Mouse (Mus musculus): ENCODE data around the gene Ecm2. TPM values are rescaled to one million over a fixed set of nuclear protein-coding genes. Genes with fewer than 3 reads are reported as not detected.

Gene Ecm2
- polyA plus RNA-seq, 1 experiment from 2014 or later: 0.47 TPM

- WGBS: 94% methylated on average over 1 of the region's 1 CpGs
Measured at GRCm38 (mm10) chr13:49536946-49537345, 32.3 kb downstream of the Ecm2 start.

GRCm38 (mm10) chr13:49538693-49539092 is 34.1 kb downstream of the Ecm2 start:
- Histone ChIP-seq H3K4me1 (no peaks in the 10 kb centered on the region), H3K36me3 (replicated peaks) (no peaks in the 10 kb centered on the region), H3K9me3 (no peaks in the 10 kb centered on the region), H3K27me3 (replicated peaks; ENCODE audit: low read depth, poor library complexity, severe bottlenecking) (no peaks in the 10 kb centered on the region), H3K4me3 (no peak overlapping the region), H3K27ac (replicated peaks) (no peak overlapping the region)
- WGBS: 86% methylated on average over 1 of the region's 1 CpGs
- DNase-seq (ENCODE audit: low spot score): no peak

More at GRCm38 (mm10) chr13:49536946-49537345, 32.3 kb downstream of the Ecm2 start:
- H3K4me1 ChIP-seq: 0 out of 2 replicates have a peak, but pooled peaks cover 3% of the 10 kb centered on the region
- no peaks in the 10 kb centered on the region for H3K36me3 ChIP-seq (replicated peaks)
- no peak overlapping the region for H3K27ac ChIP-seq (replicated peaks)
- H3K4me3 ChIP-seq: no peak overlapping the region
- no peak for DNase-seq (ENCODE audit: low spot score)
- H3K9me3 ChIP-seq: no peaks in the 10 kb centered on the region
- H3K27me3 ChIP-seq (replicated peaks; ENCODE audit: low read depth, poor library complexity, severe bottlenecking): no peaks in the 10 kb centered on the region

DNA sequence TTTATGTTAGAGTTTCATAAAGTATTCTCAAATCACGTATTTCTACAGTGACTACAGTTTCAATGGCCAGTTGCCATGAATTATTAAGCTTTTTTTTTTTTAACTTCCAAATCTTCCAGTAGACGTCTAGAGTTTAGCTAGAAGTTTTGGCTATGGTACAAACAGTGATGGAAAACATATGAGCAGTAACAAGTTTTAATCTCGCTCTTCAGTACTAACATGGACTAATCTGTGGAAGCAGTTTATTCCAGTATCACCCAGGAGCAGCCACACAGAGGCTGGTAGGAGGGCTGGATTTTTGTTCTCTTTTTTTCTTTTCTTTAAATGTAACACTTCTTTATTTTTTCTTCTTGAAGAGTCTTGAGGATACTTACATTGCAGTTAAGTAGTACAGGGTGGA is 39.7 kb downstream of the Ecm2 start, which contains the start of gene Aspn:
Gene Aspn, plus strand, starts transcription at position 165 of the 400 bp plus-strand sequence.
- H3K27ac ChIP-seq (replicated peaks): no peak within 1 kb of the TSS

DNA sequence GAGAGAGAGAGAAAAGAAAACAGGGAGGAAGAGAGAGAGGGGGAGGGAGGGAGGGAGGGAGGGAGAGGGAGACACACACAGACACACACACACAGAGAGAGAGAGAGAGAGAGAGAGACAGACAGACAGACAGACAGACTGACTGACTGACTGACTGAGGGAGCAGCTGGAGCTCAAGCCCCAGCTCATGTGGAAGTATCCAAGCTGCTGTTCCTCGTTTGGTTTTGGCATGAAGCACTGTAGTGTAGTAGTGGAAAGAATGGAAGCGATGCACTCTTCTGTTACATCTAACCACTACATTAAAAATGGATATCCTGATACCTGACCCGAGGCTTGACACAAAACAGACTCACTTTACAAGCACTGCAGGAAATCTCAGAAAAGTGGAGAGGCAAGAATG is 41.0 kb downstream of the Ecm2 start:
- no peaks in the 10 kb centered on the region for H3K27me3 ChIP-seq (replicated peaks; ENCODE audit: low read depth, poor library complexity, severe bottlenecking)
- H3K27ac ChIP-seq (replicated peaks): no peak overlapping the region; the same call in 1 of the 2 replicates
- H3K36me3 ChIP-seq (replicated peaks): no peaks in the 10 kb centered on the region
- DNase-seq (ENCODE audit: low spot score): no peak
- H3K4me3 ChIP-seq: no peak overlapping the region
- peaks cover 5% of the 10 kb centered on the region; the same call in 1 of the 2 replicates for H3K4me1 ChIP-seq
- WGBS: 71% methylated on average over 3 of the region's 3 CpGs
- H3K9me3 ChIP-seq: no peaks in the 10 kb centered on the region

More for the DNA sequence above, 39.7 kb downstream of the Ecm2 start, which contains the start of gene Aspn:
- DNase-seq (ENCODE audit: low spot score): no peak
- H3K9me3 ChIP-seq: no peaks in the 10 kb centered on the region
- H3K27me3 ChIP-seq (replicated peaks; ENCODE audit: low read depth, poor library complexity, severe bottlenecking): no peaks in the 10 kb centered on the region
- no peak within 1 kb of the TSS for H3K4me3 ChIP-seq
- peaks cover 5% of the 10 kb centered on the region; the same call in 1 of the 2 replicates for H3K4me1 ChIP-seq
- H3K36me3 ChIP-seq (replicated peaks): no peaks in the 10 kb centered on the region
- WGBS: 81% methylated on average over 3 of the region's 3 CpGs

GRCm38 (mm10) chr13:49546517-49546916 is 41.9 kb downstream of the Ecm2 start:
- no peak for DNase-seq (ENCODE audit: low spot score)
- no peak overlapping the region for H3K4me3 ChIP-seq
- no peaks in the 10 kb centered on the region for H3K9me3 ChIP-seq
- H3K36me3 ChIP-seq (replicated peaks): no peaks in the 10 kb centered on the region
- peaks cover 5% of the 10 kb centered on the region; the same call in 1 of the 2 replicates for H3K4me1 ChIP-seq
- 79% methylated on average over 1 of the region's 1 CpGs for WGBS
- H3K27ac ChIP-seq (replicated peaks): no peak overlapping the region
- no peaks in the 10 kb centered on the region for H3K27me3 ChIP-seq (replicated peaks; ENCODE audit: low read depth, poor library complexity, severe bottlenecking)

GRCm38 (mm10) chr13:49547563-49548150 is 43.0 kb downstream of the Ecm2 start:
- peaks cover 5% of the 10 kb centered on the region; the same call in 1 of the 2 replicates for H3K4me1 ChIP-seq
- H3K36me3 ChIP-seq (replicated peaks): no peaks in the 10 kb centered on the region
- H3K4me3 ChIP-seq: no peak overlapping the region
- H3K27ac ChIP-seq (replicated peaks): no peak overlapping the region
- 78% methylated on average over 1 of the region's 1 CpGs for WGBS
- DNase-seq (ENCODE audit: low spot score): no peak
- H3K9me3 ChIP-seq: no peaks in the 10 kb centered on the region
- H3K27me3 ChIP-seq (replicated peaks; ENCODE audit: low read depth, poor library complexity, severe bottlenecking): no peaks in the 10 kb centered on the region

- no peaks in the 10 kb centered on the region for H3K9me3 ChIP-seq
- H3K36me3 ChIP-seq (replicated peaks): no peaks in the 10 kb centered on the region
- WGBS: 94% methylated on average over 3 of the region's 3 CpGs
- no peak for DNase-seq (ENCODE audit: low spot score)
- no peak overlapping the region for H3K27ac ChIP-seq (replicated peaks)
- no peak overlapping the region for H3K4me3 ChIP-seq
- H3K4me1 ChIP-seq: peaks cover 5% of the 10 kb centered on the region; the same call in 1 of the 2 replicates
- no peaks in the 10 kb centered on the region for H3K27me3 ChIP-seq (replicated peaks; ENCODE audit: low read depth, poor library complexity, severe bottlenecking)
Measured at GRCm38 (mm10) chr13:49549616-49550015, 45.0 kb downstream of the Ecm2 start.

DNA sequence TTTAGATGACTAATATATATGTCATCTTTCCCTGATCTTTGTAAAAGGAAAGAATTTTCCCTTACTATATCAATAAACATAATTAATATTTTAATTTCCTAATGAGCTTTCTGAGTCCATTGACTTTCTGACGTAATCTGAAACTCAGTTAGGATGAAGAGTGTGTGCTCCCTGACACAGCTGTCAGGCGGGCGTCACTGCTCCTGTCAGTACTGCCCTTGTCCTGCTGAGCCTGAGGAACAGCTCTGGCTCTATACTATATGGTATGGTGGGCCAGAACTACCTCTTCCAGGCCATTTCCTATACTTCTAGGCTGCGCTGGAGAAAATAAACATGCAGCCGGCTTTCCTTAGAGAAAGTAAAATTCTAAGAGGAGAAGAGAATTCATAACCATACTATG is 49.9 kb downstream of the Ecm2 start:
- 78% methylated on average over 5 of the region's 5 CpGs for WGBS
- no peak overlapping the region for H3K27ac ChIP-seq (replicated peaks)
- no peak overlapping the region for H3K4me3 ChIP-seq
- DNase-seq (ENCODE audit: low spot score): no peak
- H3K27me3 ChIP-seq (replicated peaks; ENCODE audit: low read depth, poor library complexity, severe bottlenecking): no peaks in the 10 kb centered on the region
- no peaks in the 10 kb centered on the region for H3K9me3 ChIP-seq
- H3K4me1 ChIP-seq: no peaks in the 10 kb centered on the region
- no peaks in the 10 kb centered on the region for H3K36me3 ChIP-seq (replicated peaks)

DNA sequence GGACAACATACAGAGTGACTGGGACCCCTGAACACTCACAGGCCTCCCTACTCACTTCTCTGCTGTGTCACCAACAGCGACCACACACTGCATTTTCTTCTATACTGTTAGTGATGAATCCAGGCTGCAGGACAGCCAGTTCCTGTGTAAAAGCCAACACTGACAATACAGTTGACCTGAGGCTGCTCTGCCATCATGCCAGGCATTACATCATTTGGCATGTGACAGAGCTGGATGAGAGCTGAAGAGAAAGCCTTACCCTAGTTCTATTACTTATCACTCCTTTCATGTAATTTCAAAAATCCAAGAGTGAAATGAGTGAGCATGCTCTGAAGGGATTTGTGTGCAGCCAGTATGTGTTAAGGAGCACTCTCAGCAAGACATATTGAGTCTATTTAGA is 51.6 kb downstream of the Ecm2 start:
- DNase-seq (ENCODE audit: low spot score): no peak
- no peaks in the 10 kb centered on the region for H3K9me3 ChIP-seq
- no peaks in the 10 kb centered on the region for H3K36me3 ChIP-seq (replicated peaks)
- no peaks in the 10 kb centered on the region for H3K4me1 ChIP-seq
- no peak overlapping the region for H3K27ac ChIP-seq (replicated peaks)
- H3K27me3 ChIP-seq (replicated peaks; ENCODE audit: low read depth, poor library complexity, severe bottlenecking): no peaks in the 10 kb centered on the region
- WGBS: 79% methylated on average over 1 of the region's 1 CpGs
- H3K4me3 ChIP-seq: no peak overlapping the region

GRCm38 (mm10) chr13:49556924-49557323 is 52.3 kb downstream of the Ecm2 start:
- H3K4me3 ChIP-seq: no peak overlapping the region
- no peak overlapping the region for H3K27ac ChIP-seq (replicated peaks)
- H3K4me1 ChIP-seq: no peaks in the 10 kb centered on the region
- no peaks in the 10 kb centered on the region for H3K27me3 ChIP-seq (replicated peaks; ENCODE audit: low read depth, poor library complexity, severe bottlenecking)
- WGBS: 70% methylated on average over 1 of the region's 1 CpGs
- H3K36me3 ChIP-seq (replicated peaks): no peaks in the 10 kb centered on the region
- no peak for DNase-seq (ENCODE audit: low spot score)
- no peaks in the 10 kb centered on the region for H3K9me3 ChIP-seq

- Histone ChIP-seq H3K27me3 (replicated peaks; ENCODE audit: low read depth, poor library complexity, severe bottlenecking) (no peaks in the 10 kb centered on the region), H3K4me3 (no peak overlapping the region), H3K36me3 (replicated peaks) (no peaks in the 10 kb centered on the region), H3K9me3 (no peaks in the 10 kb centered on the region), H3K27ac (replicated peaks) (no peak overlapping the region), H3K4me1 (no peaks in the 10 kb centered on the region)
- DNase-seq (ENCODE audit: low spot score): peak; percentile 22
- 33% methylated on average over 2 of the region's 2 CpGs for WGBS
Measured at GRCm38 (mm10) chr13:49559185-49559584, 54.6 kb downstream of the Ecm2 start.

- 70% methylated on average over 2 of the region's 2 CpGs for WGBS
- Histone ChIP-seq H3K4me3 (no peak overlapping the region), H3K9me3 (no peaks in the 10 kb centered on the region), H3K27ac (replicated peaks) (no peak overlapping the region), H3K36me3 (replicated peaks) (no peaks in the 10 kb centered on the region), H3K4me1 (no peaks in the 10 kb centered on the region), H3K27me3 (replicated peaks; ENCODE audit: low read depth, poor library complexity, severe bottlenecking) (no peaks in the 10 kb centered on the region)
- no peak for DNase-seq (ENCODE audit: low spot score)
Measured at GRCm38 (mm10) chr13:49560886-49561285, 56.3 kb downstream of the Ecm2 start.

GRCm38 (mm10) chr13:49564347-49564746 is 59.7 kb downstream of the Ecm2 start:
- 85% methylated on average over 1 of the region's 1 CpGs for WGBS
- Histone ChIP-seq H3K9me3 (no peaks in the 10 kb centered on the region), H3K27me3 (replicated peaks; ENCODE audit: low read depth, poor library complexity, severe bottlenecking) (no peaks in the 10 kb centered on the region), H3K36me3 (replicated peaks) (no peaks in the 10 kb centered on the region), H3K27ac (replicated peaks) (no peak overlapping the region), H3K4me3 (no peak overlapping the region), H3K4me1 (no peaks in the 10 kb centered on the region)
- DNase-seq (ENCODE audit: low spot score): no peak

All from embryonic facial prominence, embryonic 10.5 days (tissue).